Mouse (Mus musculus): ENCODE measurements around the gene Scfd2.

Scfd2 gene

DNA sequence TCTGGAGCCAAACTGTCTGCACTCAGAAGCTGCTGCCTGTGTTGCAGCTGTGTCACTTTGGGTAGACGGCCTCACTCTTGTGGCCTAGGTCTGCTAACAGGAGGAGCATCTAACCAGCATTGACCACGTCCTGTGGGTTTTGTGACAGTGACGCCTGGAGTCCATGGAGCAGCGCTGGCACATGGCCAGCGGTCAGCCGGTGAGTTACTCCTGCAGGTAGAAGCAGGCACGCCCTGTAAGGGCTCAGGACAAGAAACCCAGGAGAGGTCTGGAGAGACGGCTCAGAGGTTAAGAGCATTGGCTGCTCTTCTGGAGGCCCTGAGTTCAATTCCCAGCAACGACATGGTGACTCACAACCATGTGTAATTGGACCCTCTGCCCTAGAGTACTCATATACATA is 347.0 kb downstream of the Scfd2 start:
- DNase-seq (ENCODE audit: extremely low spot score, low read depth, low spot score), result no peak

GRCm38 (mm10) chr5:74183118-74183517 is 348.4 kb downstream of the Scfd2 start:
- DNase-seq (ENCODE audit: extremely low spot score, low read depth, low spot score), result no peak

GRCm38 (mm10) chr5:74180216-74180615 is 351.3 kb downstream of the Scfd2 start:
- no peak for DNase-seq (ENCODE audit: extremely low spot score, low read depth, low spot score)

DNA sequence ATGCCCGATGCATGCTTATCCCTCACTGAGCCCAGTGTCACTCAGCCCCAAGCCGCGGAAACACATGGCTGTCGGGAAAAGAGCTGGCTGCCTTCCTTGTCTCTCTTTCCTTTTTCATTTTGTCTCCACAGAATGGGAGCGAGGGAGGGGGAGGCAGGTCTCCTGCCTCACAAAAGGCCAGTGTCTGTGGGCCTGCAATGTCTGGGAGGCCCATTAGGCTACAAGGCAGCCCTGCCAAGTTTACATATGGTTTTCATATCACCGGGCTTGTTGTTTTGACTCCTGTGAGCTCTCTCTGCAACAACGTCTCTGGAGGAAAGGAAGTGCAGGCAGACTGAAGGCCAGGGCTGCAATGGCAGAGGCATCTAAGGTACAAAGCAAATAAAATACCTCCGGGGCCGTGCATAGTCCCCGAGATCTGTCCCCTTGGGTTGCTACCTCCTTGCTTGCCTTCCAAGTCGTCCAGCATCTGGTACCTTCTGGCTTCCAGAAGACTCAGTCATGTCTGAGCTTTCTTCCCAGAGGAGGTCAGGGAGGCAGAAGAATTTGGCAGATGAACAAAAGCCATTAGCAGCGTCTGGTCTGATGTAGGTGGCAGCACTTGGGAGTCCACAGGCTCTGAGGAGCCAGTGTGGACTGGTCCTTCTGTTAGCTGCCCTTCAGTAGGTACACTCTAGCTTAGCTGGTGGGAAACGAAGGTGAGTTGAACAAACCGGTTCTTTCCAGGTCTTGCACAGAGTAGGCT is 355.9 kb downstream of the Scfd2 start:
- no peak for DNase-seq (ENCODE audit: extremely low spot score, low read depth, low spot score)

- DNase-seq (ENCODE audit: extremely low spot score, low read depth, low spot score), result no peak
Observed at GRCm38 (mm10) chr5:74173162-74173844, 358.3 kb downstream of the Scfd2 start.

- DNase-seq (ENCODE audit: extremely low spot score, low read depth, low spot score), result no peak
Observed at GRCm38 (mm10) chr5:74172208-74172607, 359.4 kb downstream of the Scfd2 start.

GRCm38 (mm10) chr5:74171768-74172167 is 359.8 kb downstream of the Scfd2 start:
- no peak for DNase-seq (ENCODE audit: extremely low spot score, low read depth, low spot score)

- DNase-seq (ENCODE audit: extremely low spot score, low read depth, low spot score), result no peak
Observed at GRCm38 (mm10) chr5:74168085-74168484, 363.5 kb downstream of the Scfd2 start.

DNA sequence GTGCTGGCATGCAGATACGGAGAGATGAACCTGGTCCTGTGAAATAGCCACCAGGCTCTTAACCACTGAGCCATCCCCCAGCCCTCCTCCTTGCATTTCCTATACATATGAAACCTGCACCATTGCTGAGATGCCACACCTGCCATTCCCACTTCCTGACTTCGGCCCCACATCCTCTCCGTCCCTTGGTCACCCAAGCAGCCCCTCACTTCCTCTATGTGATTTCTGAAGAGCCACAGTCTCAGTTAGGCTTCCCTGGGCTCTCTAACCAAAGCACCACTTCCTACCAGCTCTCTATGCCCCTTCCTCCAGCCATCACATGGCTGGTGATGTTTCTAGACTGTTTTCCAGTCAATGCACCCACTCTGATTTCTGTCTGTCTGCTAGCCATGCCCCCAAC is 364.9 kb downstream of the Scfd2 start:
- DNase-seq (ENCODE audit: extremely low spot score, low read depth, low spot score), result no peak

DNA sequence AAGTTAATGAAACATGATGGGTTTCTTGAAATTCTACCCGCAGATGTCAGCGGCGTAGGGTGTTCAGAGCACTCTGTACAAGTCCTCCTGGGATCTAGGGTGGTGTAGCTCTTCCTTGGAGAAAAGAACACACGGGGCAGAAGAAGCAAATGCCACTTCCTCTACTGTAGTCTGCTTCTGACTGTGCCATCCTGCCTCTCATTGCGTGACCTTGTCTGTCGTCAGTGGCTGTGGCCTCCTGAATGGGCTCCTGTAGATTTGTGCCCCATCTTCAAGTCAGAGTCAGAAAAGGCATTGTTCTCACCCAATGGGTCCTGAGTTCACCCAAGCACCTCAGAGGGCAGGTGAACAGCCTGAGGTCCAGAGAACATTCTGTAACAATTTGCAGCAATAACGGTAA is 367.0 kb downstream of the Scfd2 start:
- DNase-seq (ENCODE audit: extremely low spot score, low read depth, low spot score), result no peak

- DNase-seq (ENCODE audit: extremely low spot score, low read depth, low spot score), result no peak
Observed at GRCm38 (mm10) chr5:74163141-74163540, 368.4 kb downstream of the Scfd2 start.

GRCm38 (mm10) chr5:74162013-74162412 is 369.5 kb downstream of the Scfd2 start:
- no peak for DNase-seq (ENCODE audit: extremely low spot score, low read depth, low spot score)

DNA sequence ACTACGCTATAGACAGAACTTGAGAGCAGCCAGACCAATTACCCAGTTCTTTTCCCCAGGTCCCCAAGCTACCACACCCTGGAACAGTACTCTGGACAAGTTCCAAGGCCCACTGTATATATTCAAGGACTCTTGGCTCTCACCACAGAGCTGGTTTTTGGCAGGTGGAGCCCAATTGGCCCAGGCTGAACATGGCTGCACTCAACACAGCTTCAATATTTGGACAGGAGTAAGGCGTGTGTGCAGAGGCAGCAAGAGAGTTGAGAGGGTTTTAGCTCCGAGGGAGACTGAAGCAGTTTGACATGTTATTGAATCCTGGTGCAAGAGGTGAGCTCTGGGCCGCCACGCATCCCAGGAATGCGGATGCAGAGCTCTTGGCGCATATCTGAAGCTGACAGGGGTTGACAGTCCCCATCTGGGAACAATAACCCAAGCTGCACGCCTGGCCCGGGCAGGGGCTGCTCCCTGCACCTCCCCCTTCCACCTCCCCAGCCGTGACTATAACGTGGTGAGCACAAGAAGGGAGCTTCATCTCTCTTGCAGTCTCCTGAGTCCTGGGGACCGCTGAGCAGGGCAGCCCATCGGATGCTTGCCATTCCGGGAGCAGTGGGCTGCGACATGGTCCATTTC is 370.1 kb downstream of the Scfd2 start:
- no peak for DNase-seq (ENCODE audit: extremely low spot score, low read depth, low spot score)

DNA sequence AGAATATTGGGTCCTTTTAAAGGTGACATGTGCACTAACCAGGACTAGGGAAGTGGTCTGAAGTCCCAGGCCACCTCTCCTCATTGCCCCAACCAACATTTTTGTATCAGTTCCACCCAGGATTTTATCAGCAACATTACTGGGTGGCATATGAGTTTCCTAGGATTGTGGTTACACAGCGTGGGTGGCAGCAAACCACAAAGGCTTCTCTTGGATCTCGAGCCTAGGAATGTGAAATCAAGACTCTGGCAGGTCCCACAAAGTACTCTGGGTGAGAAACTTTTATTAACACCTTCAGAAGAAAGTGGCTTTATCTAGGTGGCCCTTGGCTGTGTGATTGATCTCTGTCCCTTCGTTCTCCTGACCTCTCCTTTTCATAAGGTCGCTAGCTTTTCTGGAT is 371.2 kb downstream of the Scfd2 start:
- DNase-seq (ENCODE audit: extremely low spot score, low read depth, low spot score), result no peak

DNA sequence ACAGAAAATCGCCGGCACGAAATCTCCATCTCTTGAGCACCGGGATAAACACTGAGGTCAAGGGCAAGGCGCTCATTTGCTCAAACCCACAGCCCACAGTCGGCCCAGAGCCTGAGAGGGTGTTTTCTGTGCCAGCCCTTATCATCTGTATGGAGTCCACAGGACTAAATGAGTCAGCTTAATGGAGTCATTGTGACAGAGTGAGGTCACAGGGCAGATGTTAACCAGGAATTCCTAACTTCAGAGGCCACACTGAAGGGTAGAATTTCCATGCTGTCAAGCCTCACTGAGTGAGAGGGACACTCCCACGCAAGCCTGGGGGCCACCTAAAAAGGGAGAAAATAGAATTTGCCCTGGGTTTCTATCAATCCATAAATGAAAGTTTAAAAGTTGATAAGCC is 371.7 kb downstream of the Scfd2 start:
- DNase-seq (ENCODE audit: extremely low spot score, low read depth, low spot score), result no peak

DNA sequence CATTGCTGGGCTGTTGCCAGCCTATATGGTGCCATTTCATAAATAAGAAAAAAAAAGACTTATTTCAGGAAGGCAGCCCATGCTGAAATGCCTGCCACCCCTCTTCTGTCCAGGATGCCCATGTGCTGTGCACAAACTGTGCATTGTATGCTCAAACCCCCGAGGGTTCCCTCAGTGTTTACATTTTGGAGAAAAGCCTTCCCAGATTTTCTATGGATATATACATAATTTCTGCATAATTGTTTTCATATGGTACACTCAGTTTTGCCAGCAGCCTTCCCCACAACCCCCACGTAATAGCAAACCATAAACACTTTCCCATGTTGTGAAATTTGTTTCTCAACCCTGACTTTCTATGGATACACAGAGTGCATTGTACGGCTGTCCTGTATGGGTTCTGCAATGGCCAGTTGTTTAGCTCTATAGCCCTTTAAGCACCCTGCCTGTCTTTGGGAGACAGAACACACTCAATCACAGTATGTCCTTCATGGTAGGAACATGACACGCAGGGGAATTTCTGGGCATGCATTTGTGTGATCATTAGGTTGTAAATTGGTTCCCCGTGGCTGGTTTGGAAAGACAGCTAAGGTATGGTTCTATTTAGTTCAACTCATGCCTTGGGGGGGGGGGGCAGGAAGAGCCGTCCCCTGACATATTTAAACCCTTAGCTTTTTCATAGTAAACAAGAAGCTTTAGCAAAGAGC is 372.5 kb downstream of the Scfd2 start:
- no peak for DNase-seq (ENCODE audit: extremely low spot score, low read depth, low spot score)

DNA sequence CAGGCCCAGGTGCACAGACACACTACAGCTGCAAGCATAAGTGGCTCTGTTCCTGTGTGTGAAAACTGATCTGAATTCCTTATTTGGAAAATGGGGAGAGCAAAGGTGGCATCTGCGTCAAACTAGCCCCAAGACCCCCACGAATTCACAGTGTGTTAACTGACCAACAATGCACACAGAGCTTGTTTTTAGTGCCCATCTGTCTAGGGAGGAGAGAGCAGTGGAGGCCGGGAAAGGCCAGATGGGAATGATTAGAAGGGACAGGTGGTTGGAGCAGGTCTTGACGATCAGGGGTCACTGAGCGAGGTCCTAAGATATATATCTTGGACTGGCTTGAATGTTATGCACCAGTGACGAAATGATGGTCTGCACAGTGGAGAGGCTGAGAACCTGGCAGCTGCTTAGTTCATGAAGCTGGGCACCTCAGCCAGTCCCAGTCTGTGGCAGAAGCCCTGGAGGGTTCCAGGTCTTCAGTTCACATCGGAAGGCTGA is 375.7 kb downstream of the Scfd2 start:
- DNase-seq (ENCODE audit: extremely low spot score, low read depth, low spot score), result no peak
